Mouse (Mus musculus): ENCODE data around the gene Nedd4. TPM values are rescaled to one million over a fixed set of nuclear protein-coding genes. Genes with fewer than 3 reads are reported as not detected.
A peak's percentile ranks its signal among the peaks of the same experiment; 100 is the strongest.

Gene Nedd4
- total and polyA plus RNA-seq, 3 experiments: 167 to 583 (median 216) TPM

- Histone ChIP-seq H3K36me3 (ENCODE audit: control insufficient read depth in 1 of 2, insufficient read depth in 2 of 2, low read length in 2 of 2) (peaks cover 4 to 49% of the 10 kb centered on the region in 2 experiments), H3K4me1 (ENCODE audit: control insufficient read depth in 1 of 2, insufficient read depth in 2 of 2, low read length in 2 of 2) (peaks cover 15 to 27% of the 10 kb centered on the region in 2 experiments), H3K79me2 (ENCODE audit: control insufficient read depth, insufficient read depth, low read length, poor library complexity) (peaks cover 52% of the 10 kb centered on the region), H3K27me3 (ENCODE audit: control insufficient read depth in 1 of 2, insufficient read depth in 2 of 2, low read length in 2 of 2) (no peaks in the 10 kb centered on the region), H3K27ac (ENCODE audit: control insufficient read depth, low read depth, low read length) (peak overlapping the region; percentile 93), H3K9me3 (replicated peaks; ENCODE audit: insufficient read depth, low read length) (no peaks in the 10 kb centered on the region), H3K4me3 (ENCODE audit: control insufficient read depth in 1 of 2, insufficient read depth in 1 of 2, low read depth in 2 of 2, low read length in 2 of 2) (peak overlapping the region; percentile 51 to 75), H3K9ac (ENCODE audit: control insufficient read depth, low read depth, low read length, poor library complexity, severe bottlenecking) (peak overlapping the region; percentile 98)
- DNase-seq (ENCODE audit: low read depth, low spot score): no peak
- TF ChIP-seq ZNF384 (IDR thresholded peaks at IDR 0.05; ENCODE audit: low read depth, low read length): 0 out of 2 replicates have a peak, but pooled peaks have one; percentile 43
- 0 out of 2 replicates have a peak, but pooled peaks have one; percentile 6 for TF ChIP-seq JUND (IDR thresholded peaks at IDR 0.05; ENCODE audit: low read depth, low read length)
- no peak for TF ChIP-seq CHD2 (IDR thresholded peaks at IDR 0.05; ENCODE audit: low read length)
- TF ChIP-seq SIN3A (IDR thresholded peaks at IDR 0.05; ENCODE audit: low read length): 0 out of 2 replicates have a peak, but pooled peaks have one; percentile 11
Observed at GRCm38 (mm10) chr9:72663534-72663918, 1.4 kb downstream of the Nedd4 start.

GRCm38 (mm10) chr9:72664409-72665351 lies 2.5 kb downstream of the Nedd4 start:
- Histone ChIP-seq H3K27me3 (ENCODE audit: control insufficient read depth in 1 of 2, insufficient read depth in 2 of 2, low read length in 2 of 2) (no peaks in the 10 kb centered on the region), H3K36me3 (ENCODE audit: control insufficient read depth in 1 of 2, insufficient read depth in 2 of 2, low read length in 2 of 2) (peaks cover 7 to 51% of the 10 kb centered on the region in 2 experiments), H3K4me1 (ENCODE audit: control insufficient read depth in 1 of 2, insufficient read depth in 2 of 2, low read length in 2 of 2) (peaks cover 13 to 22% of the 10 kb centered on the region in 2 experiments), H3K79me2 (ENCODE audit: control insufficient read depth, insufficient read depth, low read length, poor library complexity) (peaks cover 55% of the 10 kb centered on the region), H3K9me3 (replicated peaks; ENCODE audit: insufficient read depth, low read length) (no peaks in the 10 kb centered on the region), H3K9ac (ENCODE audit: control insufficient read depth, low read depth, low read length, poor library complexity, severe bottlenecking) (peak overlapping the region; percentile 98), H3K4me3 (ENCODE audit: control insufficient read depth in 1 of 2, insufficient read depth in 1 of 2, low read depth in 2 of 2, low read length in 2 of 2) (peak overlapping the region; percentile 51 to 75), H3K27ac (ENCODE audit: control insufficient read depth, low read depth, low read length) (peak overlapping the region; percentile 93)
- DNase-seq (ENCODE audit: low read depth, low spot score): no peak
- TF ChIP-seq POLR2A (IDR thresholded peaks at IDR 0.05; ENCODE audit: control insufficient read depth in 1 of 2, insufficient read depth in 1 of 2, low read depth in 1 of 2, low read length in 2 of 2, poor library complexity in 1 of 2) (peak in 1 of 2 experiments; percentile 47; a peak in 1 of 4 replicates), POLR2AphosphoS5 (IDR thresholded peaks at IDR 0.05; ENCODE audit: borderline replicate concordance, low read depth, low read length) (no peak), POLR2AphosphoS2 (IDR thresholded peaks at IDR 0.05; ENCODE audit: low read length) (0 out of 2 replicates have a peak, but pooled peaks have one; percentile 21), SIN3A (IDR thresholded peaks at IDR 0.05; ENCODE audit: low read length) (no peak)

- Histone ChIP-seq H3K27ac (ENCODE audit: control insufficient read depth, low read depth, low read length) (no peak overlapping the region), H3K9ac (ENCODE audit: control insufficient read depth, low read depth, low read length, poor library complexity, severe bottlenecking) (no peak overlapping the region), H3K4me3 (ENCODE audit: control insufficient read depth in 1 of 2, insufficient read depth in 1 of 2, low read depth in 2 of 2, low read length in 2 of 2) (no peak overlapping the region), H3K4me1 (ENCODE audit: control insufficient read depth in 1 of 2, insufficient read depth in 2 of 2, low read length in 2 of 2) (peaks cover 8 to 22% of the 10 kb centered on the region in 2 experiments), H3K27me3 (ENCODE audit: control insufficient read depth in 1 of 2, insufficient read depth in 2 of 2, low read length in 2 of 2) (no peaks in the 10 kb centered on the region), H3K36me3 (ENCODE audit: control insufficient read depth in 1 of 2, insufficient read depth in 2 of 2, low read length in 2 of 2) (peaks cover 13 to 50% of the 10 kb centered on the region in 2 experiments), H3K9me3 (replicated peaks; ENCODE audit: insufficient read depth, low read length) (no peaks in the 10 kb centered on the region), H3K79me2 (ENCODE audit: control insufficient read depth, insufficient read depth, low read length, poor library complexity) (peaks cover 55% of the 10 kb centered on the region)
- DNase-seq (ENCODE audit: low read depth, low spot score): no peak
- TF ChIP-seq HCFC1 (IDR thresholded peaks at IDR 0.05; ENCODE audit: low read depth, low read length) (no peak), POLR2AphosphoS2 (IDR thresholded peaks at IDR 0.05; ENCODE audit: low read length) (0 out of 2 replicates have a peak, but pooled peaks have one; percentile 28), E2F4 (IDR thresholded peaks at IDR 0.05; ENCODE audit: borderline replicate concordance, low read depth, low read length) (no peak), MAX (IDR thresholded peaks at IDR 0.05; ENCODE audit: low read length) (no peak), MYB (IDR thresholded peaks at IDR 0.05; ENCODE audit: low read depth, low read length) (no peak)
Observed at GRCm38 (mm10) chr9:72665517-72665916, 3.4 kb downstream of the Nedd4 start.
